Mouse (Mus musculus) adrenal gland, postnatal 4 days (tissue): Measurements from ENCODE around the gene Abhd15. TPM values are rescaled to one million over a fixed set of nuclear protein-coding genes. Genes with fewer than 3 reads are reported as not detected.

Source experiments
- DNase-seq, 2 experiments: peaks; one replicate each; pipeline ENCODE4 v3.0.0; 2021 to 2022; ENCODE audit warnings: low spot score in 2 of 2, mixed read lengths in 2 of 2
- total RNA-seq, 2 experiments: library from RNA; stranded (reverse); gene quantifications; 2 replicates each; pipeline ENCODE4 v1.2.3; 2021

Abhd15 gene
- total RNA-seq, 2 experiments from 2014 or later = 12.4 to 17.0 TPM

- DNase-seq = no peak
Measured at GRCm38 (mm10) chr11:77585201-77585600, 70.3 kb downstream of the Abhd15 start.

Other genes starting within 250 kb of the Abhd15 start
- gene Coro6, start 52.7 kb upstream of the Abhd15 start, total RNA-seq = 1 to 10 TPM; 3.8 to 6.0 TPM
- gene Ankrd13b, start 25.4 kb upstream of the Abhd15 start, total RNA-seq = 10 to 100 TPM; 16.3 to 21.8 TPM
- 10 to 100 TPM; 79.8 to 87.9 TPM for gene Git1, start 21.6 kb upstream of the Abhd15 start, total RNA-seq
- 10 to 100 TPM; 17.5 to 19.1 TPM for gene Trp53i13, start 859 bp downstream of the Abhd15 start, total RNA-seq
- not detected for gene Gm10392, start 4.1 kb downstream of the Abhd15 start, total RNA-seq
- 10 to 100 TPM; 56.7 to 59.7 TPM for gene Taok1, start 92.7 kb downstream of the Abhd15 start, total RNA-seq
- gene Nufip2, start 171.0 kb downstream of the Abhd15 start, total RNA-seq = 10 to 100 TPM; 87.2 to 91.6 TPM
- gene Cryba1, start 210.2 kb downstream of the Abhd15 start, total RNA-seq = not detected
- gene Myo18a, start 248.1 kb downstream of the Abhd15 start, total RNA-seq = 10 to 100 TPM; 90.0 to 90.8 TPM